19 mouse cellular contexts compared by ENCODE assay signal in the genomic region with DNA sequence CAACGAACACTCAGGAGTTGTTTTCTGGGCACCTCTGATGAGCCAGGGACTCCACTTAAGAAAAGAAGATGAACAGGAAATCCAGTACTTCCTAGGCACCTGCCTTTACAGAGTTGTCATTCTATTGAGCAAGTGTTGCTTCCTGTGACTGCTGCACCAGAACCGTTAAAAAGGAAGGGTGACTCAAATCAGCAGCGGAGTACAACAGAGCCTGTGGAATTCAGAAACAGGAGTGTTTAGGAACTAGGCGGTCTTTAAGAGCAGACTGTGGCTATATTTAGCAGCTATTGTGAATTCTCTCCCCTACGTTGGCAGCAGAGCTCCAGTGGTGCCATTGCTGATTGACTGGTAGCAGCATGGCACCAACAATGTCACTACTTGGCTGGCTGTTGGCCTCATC.
DNase-seq lines count a peak whose midpoint lies in the region; ATAC-seq and TF ChIP-seq lines count a peak whose summit lies in the region.
"Had no signal": no experiment of that assay in that cellular context is flagged by ENCODE, and none has a peak within 500 bp of the region (broad histone marks: within the 10 kb centered on the region; RNA-seq: fewer than 3 reads in every experiment).

No protein-coding gene starts in this region.

- no peaks in the 10 kb centered on the region for H3K79me2 ChIP-seq in heart, adult 2 months (replicated peaks; ENCODE audit: control insufficient read depth, insufficient read depth, low read length)

- no peak overlapping the region for H3K27ac ChIP-seq in heart, adult 2 months
- H3K27ac ChIP-seq: hindbrain, embryonic 15.5 days; limb, embryonic 10.5 days; midbrain, embryonic 10.5 days had no signal

- peaks cover 4% of the 10 kb centered on the region; the same call in 1 of the 2 replicates for H3K4me1 ChIP-seq in heart, adult 2 months (ENCODE audit: control insufficient read depth, insufficient read depth, low read length)
- H3K4me1 ChIP-seq: hindbrain, embryonic 15.5 days; midbrain, embryonic 10.5 days had no signal

- intact Hi-C loops in heart, adult 2 months (cut with DNase I): no loop called here

- 6% methylated on average over 5 of the region's 5 CpGs for WGBS in heart, adult 2 months

- no peak for TF ChIP-seq CTCF in heart, adult 2 months (IDR thresholded peaks at IDR 0.05)

- DNase-seq in heart, adult 18-20 months: peak; percentile 11 to 22
- no peak for DNase-seq in heart, adult 2 months
- DNase-seq in 416B (ENCODE audit: low read depth) (peak; percentile 95), MN1 (ENCODE audit: low spot score) (no peak)
- no peak for DNase-seq in ovary, adult 18-20 months (ENCODE audit: low spot score)
- DNase-seq in urinary bladder, postnatal 25 days (ENCODE audit: low spot score): no peak
- DNase-seq: adrenal gland, postnatal 36 days; cerebellum, adult 8-10 months; gastrocnemius, postnatal 14 days; kidney, adult 18-20 months; kidney, postnatal 4 days; lung, adult 2 months; right cerebral cortex, postnatal 14 days had no signal

- H3K9ac ChIP-seq in heart, adult 2 months (ENCODE audit: low read depth, low read length): no peak overlapping the region
- H3K9ac ChIP-seq: hindbrain, embryonic 15.5 days had no signal

- ATAC-seq in granulocyte monocyte progenitor cell, adult 5-6 weeks (replicated peaks; ENCODE audit: poor library complexity, severe bottlenecking): peak; percentile 73
- peak; percentile 55 for ATAC-seq in neutrophil, adult 5-6 weeks (ENCODE audit: extremely low read depth, insufficient number of reproducible peaks, low FRiP score, poor library complexity, severe bottlenecking)
- ATAC-seq: forebrain, embryonic 16.5 days had no signal

- H3K4me3 ChIP-seq in heart, adult 2 months: no peak overlapping the region
- H3K4me3 ChIP-seq: hindbrain, embryonic 15.5 days; limb, embryonic 10.5 days; midbrain, embryonic 10.5 days had no signal

- TF ChIP-seq POLR2A in heart, adult 2 months (IDR thresholded peaks at IDR 0.05; ENCODE audit: insufficient read depth, low read depth, low read length): no peak

- H3K36me3 ChIP-seq in heart, adult 2 months (ENCODE audit: control insufficient read depth, insufficient read depth, low read length): no peaks in the 10 kb centered on the region
- H3K36me3 ChIP-seq: hindbrain, embryonic 15.5 days; limb, embryonic 10.5 days; midbrain, embryonic 10.5 days had no signal

- no peaks in the 10 kb centered on the region for H3K27me3 ChIP-seq in heart, adult 2 months (ENCODE audit: control insufficient read depth, insufficient read depth, low read length)
- H3K27me3 ChIP-seq: hindbrain, embryonic 15.5 days had no signal

- no peak for TF ChIP-seq EP300 in heart, adult 2 months (IDR thresholded peaks at IDR 0.05; ENCODE audit: insufficient read depth, low read depth, low read length)

Comparison
In these comparisons a context has a peak if more than half of its experiments do, and no peak if none do; other contexts are left out.
1. DNase-seq: peak in heart, adult 18-20 months (2 of 2) and 416B (single experiment); none in heart, adult 2 months (0 of 2), ovary, adult 18-20 months (single experiment), MN1 (single experiment) and urinary bladder, postnatal 25 days (single experiment).